Mouse (Mus musculus): ENCODE measurements around the gene Txnrd1. TPM values are rescaled to one million over a fixed set of nuclear protein-coding genes. Genes with fewer than 3 reads are reported as not detected.

Gene Txnrd1
- polyA plus RNA-seq, 1 experiment from 2014 or later, result 158 TPM

GRCm38 (mm10) chr10:82805111-82805510 is 28.6 kb upstream of the Txnrd1 start:
- Histone ChIP-seq H3K4me3 (no peak overlapping the region), H3K27me3 (no peaks in the 10 kb centered on the region), H3K36me3 (ENCODE audit: poor library complexity, severe bottlenecking) (no peaks in the 10 kb centered on the region), H3K4me1 (peaks cover 10% of the 10 kb centered on the region; the same call in 1 of the 2 replicates), H3K9me3 (replicated peaks) (no peaks in the 10 kb centered on the region), H3K4me2 (no peak overlapping the region), H3K9ac (no peak overlapping the region), H3K27ac (no peak overlapping the region)
- 88% methylated on average over 6 of the region's 6 CpGs for WGBS
- ATAC-seq, result no peak

GRCm38 (mm10) chr10:82806414-82806813 is 27.3 kb upstream of the Txnrd1 start:
- Histone ChIP-seq H3K9me3 (replicated peaks) (no peaks in the 10 kb centered on the region), H3K4me3 (no peak overlapping the region), H3K9ac (no peak overlapping the region), H3K36me3 (ENCODE audit: poor library complexity, severe bottlenecking) (no peaks in the 10 kb centered on the region), H3K4me2 (no peak overlapping the region), H3K27ac (no peak overlapping the region), H3K4me1 (peaks cover 10% of the 10 kb centered on the region; the same call in 1 of the 2 replicates), H3K27me3 (no peaks in the 10 kb centered on the region)
- 87% methylated on average over 8 of the region's 8 CpGs for WGBS
- no peak for ATAC-seq

- H3K9me3 ChIP-seq (replicated peaks), result no peaks in the 10 kb centered on the region
- no peak for ATAC-seq
- H3K27me3 ChIP-seq, result no peaks in the 10 kb centered on the region
- peaks cover 10% of the 10 kb centered on the region; the same call in 1 of the 2 replicates for H3K4me1 ChIP-seq
- H3K27ac ChIP-seq, result no peak overlapping the region
- no peaks in the 10 kb centered on the region for H3K36me3 ChIP-seq (ENCODE audit: poor library complexity, severe bottlenecking)
- no peak overlapping the region for H3K4me3 ChIP-seq
- no peak overlapping the region for H3K9ac ChIP-seq
- WGBS, result 79% methylated on average over 7 of the region's 7 CpGs
- no peak overlapping the region for H3K4me2 ChIP-seq
Observed at GRCm38 (mm10) chr10:82807238-82807637, 26.5 kb upstream of the Txnrd1 start.

- 60% methylated on average over 6 of the region's 6 CpGs for WGBS
- no peak for ATAC-seq
- no peak overlapping the region for H3K4me3 ChIP-seq
- no peaks in the 10 kb centered on the region for H3K9me3 ChIP-seq (replicated peaks)
- no peak overlapping the region for H3K4me2 ChIP-seq
- H3K36me3 ChIP-seq (ENCODE audit: poor library complexity, severe bottlenecking), result no peaks in the 10 kb centered on the region
- no peak overlapping the region for H3K27ac ChIP-seq
- no peaks in the 10 kb centered on the region for H3K27me3 ChIP-seq
- no peak overlapping the region for H3K9ac ChIP-seq
- H3K4me1 ChIP-seq, result peaks cover 10% of the 10 kb centered on the region; the same call in 1 of the 2 replicates
Observed at GRCm38 (mm10) chr10:82808155-82808554, 25.6 kb upstream of the Txnrd1 start.

GRCm38 (mm10) chr10:82808891-82809290 is 24.9 kb upstream of the Txnrd1 start:
- H3K4me2 ChIP-seq, result no peak overlapping the region
- peaks cover 10% of the 10 kb centered on the region; the same call in 1 of the 2 replicates for H3K4me1 ChIP-seq
- no peak for ATAC-seq
- H3K27ac ChIP-seq, result no peak overlapping the region
- H3K36me3 ChIP-seq (ENCODE audit: poor library complexity, severe bottlenecking), result no peaks in the 10 kb centered on the region
- no peaks in the 10 kb centered on the region for H3K27me3 ChIP-seq
- H3K4me3 ChIP-seq, result no peak overlapping the region
- no peaks in the 10 kb centered on the region for H3K9me3 ChIP-seq (replicated peaks)
- WGBS, result 69% methylated on average over 8 of the region's 8 CpGs
- H3K9ac ChIP-seq, result no peak overlapping the region

GRCm38 (mm10) chr10:82809352-82809751 is 24.4 kb upstream of the Txnrd1 start:
- H3K4me3 ChIP-seq, result no peak overlapping the region
- H3K36me3 ChIP-seq (ENCODE audit: poor library complexity, severe bottlenecking), result no peaks in the 10 kb centered on the region
- H3K4me1 ChIP-seq, result peaks cover 10% of the 10 kb centered on the region; the same call in 1 of the 2 replicates
- 1% methylated on average over 3 of the region's 3 CpGs for WGBS
- no peak overlapping the region for H3K4me2 ChIP-seq
- H3K27ac ChIP-seq, result no peak overlapping the region
- no peaks in the 10 kb centered on the region for H3K27me3 ChIP-seq
- H3K9ac ChIP-seq, result no peak overlapping the region
- no peak for ATAC-seq
- H3K9me3 ChIP-seq (replicated peaks), result no peaks in the 10 kb centered on the region

- peak; percentile 84 for ATAC-seq
Observed at GRCm38 (mm10) chr10:82811855-82812431, 21.8 kb upstream of the Txnrd1 start.

GRCm38 (mm10) chr10:82814096-82814970 is 19.4 kb upstream of the Txnrd1 start:
- WGBS, result 52% methylated on average over 19 of the region's 19 CpGs
- H3K27me3 ChIP-seq, result no peaks in the 10 kb centered on the region
- peaks cover 11% of the 10 kb centered on the region; the same call in 1 of the 2 replicates for H3K4me1 ChIP-seq
- no peak overlapping the region for H3K27ac ChIP-seq
- no peak; the same call in 1 of the 2 replicates for ATAC-seq
- H3K9ac ChIP-seq, result no peak overlapping the region
- H3K4me2 ChIP-seq, result no peak overlapping the region
- H3K4me3 ChIP-seq, result no peak overlapping the region
- H3K36me3 ChIP-seq (ENCODE audit: poor library complexity, severe bottlenecking), result no peaks in the 10 kb centered on the region
- H3K9me3 ChIP-seq (replicated peaks), result no peaks in the 10 kb centered on the region

More at GRCm38 (mm10) chr10:82811855-82812431, 21.8 kb upstream of the Txnrd1 start:
- Histone ChIP-seq H3K4me1 (peaks cover 10% of the 10 kb centered on the region; the same call in 1 of the 2 replicates), H3K27me3 (no peaks in the 10 kb centered on the region), H3K4me2 (peak overlapping the region; percentile 68), H3K4me3 (peak overlapping the region; percentile 51), H3K27ac (no peak overlapping the region), H3K9me3 (replicated peaks) (no peaks in the 10 kb centered on the region), H3K9ac (peak overlapping the region; percentile 62), H3K36me3 (ENCODE audit: poor library complexity, severe bottlenecking) (no peaks in the 10 kb centered on the region)
- 5% methylated on average over 46 of the region's 52 CpGs for WGBS

- Histone ChIP-seq H3K27me3 (no peaks in the 10 kb centered on the region), H3K36me3 (ENCODE audit: poor library complexity, severe bottlenecking) (no peaks in the 10 kb centered on the region), H3K9ac (no peak overlapping the region), H3K4me2 (no peak overlapping the region), H3K9me3 (replicated peaks) (no peaks in the 10 kb centered on the region), H3K4me3 (no peak overlapping the region), H3K27ac (no peak overlapping the region), H3K4me1 (peaks cover 7% of the 10 kb centered on the region; the same call in 1 of the 2 replicates)
- WGBS, result 84% methylated on average over 9 of the region's 9 CpGs
- no peak for ATAC-seq
Observed at GRCm38 (mm10) chr10:82816441-82816840, 17.3 kb upstream of the Txnrd1 start.

- H3K4me3 ChIP-seq, result no peak overlapping the region
- H3K9ac ChIP-seq, result no peak overlapping the region
- no peak overlapping the region for H3K27ac ChIP-seq
- no peak overlapping the region for H3K4me2 ChIP-seq
- 14% methylated on average over 3 of the region's 3 CpGs for WGBS
- no peaks in the 10 kb centered on the region for H3K9me3 ChIP-seq (replicated peaks)
- no peak for ATAC-seq
- H3K36me3 ChIP-seq (ENCODE audit: poor library complexity, severe bottlenecking), result no peaks in the 10 kb centered on the region
- peaks cover 7% of the 10 kb centered on the region; the same call in 1 of the 2 replicates for H3K4me1 ChIP-seq
- H3K27me3 ChIP-seq, result no peaks in the 10 kb centered on the region
Observed at GRCm38 (mm10) chr10:82817514-82817913, 16.2 kb upstream of the Txnrd1 start.

- H3K9ac ChIP-seq, result no peak overlapping the region
- no peak overlapping the region for H3K4me2 ChIP-seq
- 39% methylated on average over 9 of the region's 9 CpGs for WGBS
- no peak overlapping the region for H3K4me3 ChIP-seq
- peaks cover 7% of the 10 kb centered on the region; the same call in 1 of the 2 replicates for H3K4me1 ChIP-seq
- H3K27me3 ChIP-seq, result no peaks in the 10 kb centered on the region
- H3K9me3 ChIP-seq (replicated peaks), result no peaks in the 10 kb centered on the region
- no peaks in the 10 kb centered on the region for H3K36me3 ChIP-seq (ENCODE audit: poor library complexity, severe bottlenecking)
- H3K27ac ChIP-seq, result no peak overlapping the region
- ATAC-seq, result no peak
Observed at GRCm38 (mm10) chr10:82817936-82818335, 15.8 kb upstream of the Txnrd1 start.

- H3K36me3 ChIP-seq (ENCODE audit: poor library complexity, severe bottlenecking), result no peaks in the 10 kb centered on the region
- no peak overlapping the region for H3K4me3 ChIP-seq
- no peaks in the 10 kb centered on the region for H3K9me3 ChIP-seq (replicated peaks)
- no peaks in the 10 kb centered on the region for H3K27me3 ChIP-seq
- no peak for ATAC-seq
- WGBS, result 73% methylated on average over 6 of the region's 6 CpGs
- no peak overlapping the region for H3K9ac ChIP-seq
- no peak overlapping the region for H3K27ac ChIP-seq
- no peak overlapping the region for H3K4me2 ChIP-seq
- H3K4me1 ChIP-seq, result peaks cover 7% of the 10 kb centered on the region; the same call in 1 of the 2 replicates
Observed at GRCm38 (mm10) chr10:82818661-82819060, 15.1 kb upstream of the Txnrd1 start.

Measured in forebrain, embryonic 13.5 days (tissue).